Comparison of ENCODE assay signal across 16 mouse cellular contexts in genomic region chr19:57625738-57626137, GRCm38 (mm10). TPM values are rescaled to one million over a fixed set of nuclear protein-coding genes. Genes with fewer than 3 reads are reported as not detected.
DNase-seq lines count a peak whose midpoint lies in the region; TF ChIP-seq lines count a peak whose summit lies in the region.
"Had no signal": no experiment of that assay in that cellular context is flagged by ENCODE, and none has a peak within 500 bp of the region (broad histone marks: within the 10 kb centered on the region; RNA-seq: fewer than 3 reads in every experiment).

No protein-coding gene starts in this region.

- H3K27ac ChIP-seq in layer of hippocampus, adult 2 months = peak overlapping the region; percentile 40; the same call in 1 of the 2 replicates
- H3K27ac ChIP-seq: embryonic facial prominence, embryonic 13.5 days; gastrocnemius, adult 2 months; heart, embryonic 10.5 days; stomach, postnatal 0 days had no signal

- H3K4me3 ChIP-seq in layer of hippocampus, adult 2 months = no peak overlapping the region; the same call in 1 of the 2 replicates
- H3K4me3 ChIP-seq in lung, adult 2 months (replicated peaks; ENCODE audit: extremely low read depth, low read depth, low read length) = no peak overlapping the region
- H3K4me3 ChIP-seq: embryonic facial prominence, embryonic 13.5 days; gastrocnemius, adult 2 months; heart, embryonic 10.5 days had no signal

- no peaks in the 10 kb centered on the region for H3K4me1 ChIP-seq in lung, adult 2 months (ENCODE audit: control insufficient read depth, insufficient read depth, low read length)
- H3K4me1 ChIP-seq: embryonic facial prominence, embryonic 13.5 days; heart, embryonic 10.5 days had no signal

- TF ChIP-seq POLR2A in lung, adult 2 months (IDR thresholded peaks at IDR 0.05; ENCODE audit: borderline replicate concordance, extremely low read depth, low read depth, low read length) = no peak

- DNase-seq in layer of hippocampus, adult 2 months (ENCODE audit: low spot score in 2 of 2) = peak; percentile 44 to 49
- no peak for DNase-seq in layer of hippocampus, postnatal 25 days (ENCODE audit: extremely low spot score in 1 of 2, low spot score in 1 of 2)
- peak; percentile 39 to 46 for DNase-seq in right cerebral cortex, adult 2 months (ENCODE audit: low spot score in 2 of 2)
- DNase-seq in right cerebral cortex, postnatal 14 days = no peak
- DNase-seq in layer of hippocampus, adult 8-10 months (ENCODE audit: low spot score in 2 of 2) = peak; percentile 37 to 45
- DNase-seq in thymus, postnatal 36 days = no peak
- no peak for DNase-seq in lung, adult 2 months
- DNase-seq: adrenal gland, adult 8-10 months; gastrocnemius, adult 2 months; kidney, adult 2 months; kidney, postnatal 25 days; lung, embryonic 14.5 days; lung, postnatal 4 days had no signal

- TF ChIP-seq CTCF in layer of hippocampus, adult 2 months (conservative IDR thresholded peaks at IDR 0.05) = no peak
- TF ChIP-seq CTCF in lung, adult 2 months (IDR thresholded peaks at IDR 0.05; ENCODE audit: insufficient read depth, low read length) = no peak

- 94% methylated on average over 9 of the region's 9 CpGs for WGBS in lung, adult 2 months

RNA-seq across cellular contexts. Expression of gene Atrnl1, which starts 14.9 kb away (rescaled TPM):
- 10 to 100 TPM; 67.2 to 69.7 TPM for total RNA-seq in layer of hippocampus, adult 2 months (2021)
- 10 to 100 TPM; 62.6 to 67.3 TPM for total RNA-seq in layer of hippocampus, postnatal 25 days (2021)
- 10 to 100 TPM; 60.7 to 70.3 (median 65.2) TPM for total RNA-seq in layer of hippocampus, adult 8-10 months (2022)
- 14.4 and 18.6 TPM in 2 replicates for polyA plus RNA-seq in lung, adult 2 months (2012; rRNA removed)

Comparison
In these comparisons a context has a peak if more than half of its experiments do, and no peak if none do; other contexts are left out.
1. DNase-seq: peak in layer of hippocampus, adult 2 months (2 of 2), right cerebral cortex, adult 2 months (2 of 2) and layer of hippocampus, adult 8-10 months (2 of 2); none in layer of hippocampus, postnatal 25 days (0 of 2), right cerebral cortex, postnatal 14 days (single experiment), thymus, postnatal 36 days (0 of 2) and lung, adult 2 months (single experiment).